Mouse (Mus musculus) kidney, embryonic 15.5 days (tissue): Measurements from ENCODE around the gene Gm21719. TPM values are rescaled to one million over a fixed set of nuclear protein-coding genes. Genes with fewer than 3 reads are reported as not detected.
"Not testable (repeated sequence)": the region's sequence is repeated elsewhere in the genome, so short reads cannot be mapped to it uniquely, and the experiment has no call there.

Experiments
- ATAC-seq: fragments of 200-750 bp; cut with Nextera tagmentation; replicated peaks from 2 replicates; pipeline ENCODE4 v1.8.0; 2017; ENCODE audit warnings: moderate TSS enrichment; ENCODE audit not compliant: low FRiP score
- H3K27ac ChIP-seq: fragments of 300-500 bp; sonication (generic); 2 replicates; pipeline ENCODE4 v1.5.1; 2015; ENCODE audit warnings: mild to moderate bottlenecking, inconsistent platforms
- H3K27me3 ChIP-seq: fragments of 300-500 bp; sonication (generic); 2 replicates; pipeline ENCODE4 v1.6.1; 2015; ENCODE audit warnings: inconsistent platforms
- H3K36me3 ChIP-seq: fragments of 300-500 bp; sonication (generic); 2 replicates; pipeline ENCODE4 v1.6.1; 2015; ENCODE audit warnings: inconsistent platforms
- H3K4me1 ChIP-seq: fragments of 300-500 bp; sonication (generic); 2 replicates; pipeline ENCODE4 v1.6.1; 2015; ENCODE audit warnings: inconsistent platforms
- H3K4me2 ChIP-seq: fragments of 300-500 bp; sonication (generic); 2 replicates; pipeline ENCODE4 v1.6.1; 2015; ENCODE audit warnings: moderate library complexity, mild to moderate bottlenecking, inconsistent platforms
- H3K4me3 ChIP-seq: fragments of 300-500 bp; sonication (generic); replicated peaks from 2 replicates; pipeline ENCODE4 v1.5.1; 2015; ENCODE audit warnings: mild to moderate bottlenecking, inconsistent platforms
- H3K9ac ChIP-seq: fragments of 300-500 bp; sonication (generic); 2 replicates; pipeline ENCODE4 v1.6.1; 2015; ENCODE audit warnings: mild to moderate bottlenecking, inconsistent platforms
- H3K9me3 ChIP-seq: fragments of 300-500 bp; sonication (generic); replicated peaks from 2 replicates; pipeline ENCODE4 v1.6.1; 2016; ENCODE audit warnings: inconsistent platforms
- WGBS: fragments of 180-500 bp; shearing (Covaris S2); methylation state at CpG from one replicate; pipeline ENCODE4 v1.1.7; 2015; ENCODE audit warnings: mixed read lengths; 5-methylcytosine and 5-hydroxymethylcytosine counted together
- polyA plus RNA-seq: library from polyadenylated mRNA; unstranded; fragments of >200 nt; fragmentation: Nextera tagmentation; extraction: Ambion mirVana; gene quantifications from 2 replicates; pipeline ENCODE4 v1.2.1, GENCODE M21; 2015

Gm21719 gene
- not detected in 2 replicates for polyA plus RNA-seq

- H3K4me1 ChIP-seq, ATAC-seq, H3K27ac ChIP-seq, H3K9ac ChIP-seq, H3K9me3 ChIP-seq, H3K36me3 ChIP-seq, H3K4me3 ChIP-seq, H3K27me3 ChIP-seq, H3K4me2 ChIP-seq: not testable (repeated sequence)
- 56% methylated on average over 1 of the region's 1 CpGs for WGBS
Measured at GRCm38 (mm10) chrY:6682772-6683171, at the start of gene Gm21719. TSS of gene Gm21719 (minus strand) at chrY:6682872.

Other genes starting within 250 kb of the Gm21719 start
- not detected in 2 replicates for gene Gm28919, start 99.3 kb downstream of the Gm21719 start, polyA plus RNA-seq
- gene Gm20830, start 235.4 kb upstream of the Gm21719 start, polyA plus RNA-seq, result not detected in 2 replicates